Mouse (Mus musculus) frontal cortex, postnatal 14 days (tissue): ENCODE measurements around the gene Lrrc1.

ENCODE experiments used
- DNase-seq, 2 experiments: peaks; one replicate each; pipeline ENCODE4 v3.0.0; 2022; ENCODE audit warnings: low spot score in 2 of 2

The Lrrc1 gene

DNA sequence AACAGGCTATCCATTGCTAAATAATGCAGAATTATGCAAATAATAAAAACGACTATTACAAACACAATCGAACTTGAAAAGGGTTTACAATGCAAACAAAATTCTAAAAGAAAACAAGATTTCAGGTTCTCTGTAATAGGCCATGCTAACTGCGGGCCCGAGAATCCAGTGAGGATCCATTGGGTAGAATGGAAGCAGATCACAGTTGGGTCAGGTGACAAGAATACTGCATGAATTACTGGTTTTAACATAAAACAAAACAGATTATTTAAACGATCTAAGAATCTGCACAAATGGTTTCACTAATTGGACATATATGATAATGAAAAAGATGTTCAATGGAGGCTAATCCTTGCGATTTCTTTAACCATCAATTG is 42.5 kb downstream of the Lrrc1 start:
- DNase-seq = no peak

DNA sequence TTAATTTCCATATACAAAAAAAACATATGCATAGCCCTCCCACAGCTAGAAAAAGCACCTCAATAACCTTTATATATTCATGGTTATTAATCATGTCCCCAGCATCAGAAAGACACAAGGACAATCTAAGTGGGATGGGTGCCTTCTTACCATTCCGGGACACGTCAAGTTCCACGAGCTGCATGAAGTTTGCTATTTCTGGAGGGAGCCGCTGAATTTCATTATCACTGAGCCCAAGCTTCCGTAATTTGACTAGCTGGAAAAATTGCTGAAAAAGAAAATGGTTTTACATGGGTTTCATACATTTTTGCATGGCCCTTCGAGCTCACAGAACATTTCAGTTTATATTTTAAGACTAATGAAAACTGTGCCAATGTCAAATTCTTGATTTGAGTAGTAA is 45.6 kb downstream of the Lrrc1 start:
- no peak for DNase-seq

- DNase-seq = no peak
These were observed 46.3 kb downstream of the Lrrc1 start for GRCm38 (mm10) chr9:77498406-77498805.

- DNase-seq = no peak
These were observed 47.5 kb downstream of the Lrrc1 start for GRCm38 (mm10) chr9:77497173-77497572.

DNA sequence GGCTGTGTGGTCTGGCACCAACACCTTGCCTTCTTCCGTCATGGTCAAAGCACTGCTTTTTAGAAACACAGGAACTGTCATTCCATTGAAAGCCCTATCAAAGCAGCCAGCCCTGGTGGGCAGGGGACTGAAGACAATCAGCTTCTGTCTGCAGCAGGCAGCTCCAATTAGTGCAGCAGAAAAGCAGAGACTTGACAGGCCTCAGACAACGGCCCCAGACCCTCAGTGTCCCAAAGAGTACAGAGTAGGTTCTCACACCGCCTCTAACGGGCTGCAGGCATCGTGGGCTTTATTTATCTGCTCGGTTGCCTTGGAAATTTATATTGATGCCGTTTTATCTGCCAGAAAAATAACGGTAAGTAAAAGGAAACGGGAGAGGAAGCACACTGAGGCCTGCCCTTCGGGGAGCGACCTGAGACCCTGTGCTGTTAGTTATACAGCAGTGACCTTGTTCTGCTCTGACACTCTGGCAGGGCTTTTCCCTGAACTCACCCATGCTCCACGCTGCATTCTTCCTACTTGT is 48.1 kb downstream of the Lrrc1 start:
- DNase-seq = no peak

GRCm38 (mm10) chr9:77494307-77494706 is 50.4 kb downstream of the Lrrc1 start:
- DNase-seq = no peak

- no peak for DNase-seq
These were observed 56.1 kb downstream of the Lrrc1 start for GRCm38 (mm10) chr9:77488611-77489010.

DNA sequence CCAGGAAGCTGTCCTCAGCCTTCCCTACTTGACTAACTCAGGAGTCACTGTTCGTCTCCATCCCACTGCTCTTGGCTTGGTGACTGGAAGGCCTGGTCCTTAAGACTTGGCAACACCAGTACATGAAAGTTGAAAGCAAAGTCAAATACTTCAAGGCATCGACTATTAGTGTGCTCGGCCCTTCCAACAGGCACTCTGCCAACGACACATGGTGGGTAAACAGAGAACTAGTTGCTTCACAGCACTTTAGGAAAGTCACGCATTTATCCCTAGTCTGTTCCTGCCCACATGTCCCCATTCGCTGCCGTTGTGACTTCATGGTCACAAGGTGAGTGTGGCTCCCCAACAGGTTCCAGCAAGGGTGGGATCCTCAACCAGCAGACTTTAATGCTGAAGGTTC is 57.2 kb downstream of the Lrrc1 start:
- DNase-seq = no peak

- no peak for DNase-seq
These were observed 58.8 kb downstream of the Lrrc1 start for GRCm38 (mm10) chr9:77485915-77486314.

DNA sequence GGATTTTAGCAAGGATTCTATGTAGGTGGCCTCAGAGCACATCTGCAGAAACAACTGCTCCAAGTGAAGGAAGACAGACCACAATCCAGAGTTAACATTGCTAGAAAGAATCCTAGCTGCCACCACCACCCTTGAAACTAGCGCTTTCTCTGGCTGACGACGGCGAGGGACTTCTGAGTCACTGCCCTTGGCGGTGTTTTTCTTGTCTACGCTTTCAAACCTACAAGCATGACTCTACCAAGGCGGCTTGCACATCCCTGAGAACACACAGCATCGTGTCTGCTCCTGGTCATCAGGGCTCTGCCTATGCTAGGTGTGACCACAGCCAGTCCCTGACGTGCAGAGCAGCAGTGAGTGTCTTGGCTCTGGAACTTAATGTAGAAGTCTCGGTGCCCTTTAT is 59.9 kb downstream of the Lrrc1 start:
- no peak for DNase-seq

DNA sequence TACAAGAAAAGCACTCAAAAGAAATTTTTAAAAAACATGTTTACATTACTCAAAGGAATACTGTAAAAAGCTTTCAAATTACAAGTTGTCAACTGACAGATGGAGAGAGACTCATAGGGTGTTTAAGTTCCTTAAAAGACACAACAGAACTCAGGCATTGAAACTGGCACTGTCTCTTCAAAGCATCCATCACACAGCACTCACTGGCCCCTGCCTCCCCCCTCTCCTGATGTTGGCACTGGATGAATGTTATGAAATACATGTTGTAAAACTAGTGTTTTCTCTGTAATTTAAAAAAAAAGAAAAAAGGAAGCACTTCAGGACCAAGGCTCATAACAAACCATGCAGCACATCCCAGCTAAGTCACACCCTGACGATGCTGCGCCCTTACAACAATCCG is 61.1 kb downstream of the Lrrc1 start:
- DNase-seq = no peak

DNA sequence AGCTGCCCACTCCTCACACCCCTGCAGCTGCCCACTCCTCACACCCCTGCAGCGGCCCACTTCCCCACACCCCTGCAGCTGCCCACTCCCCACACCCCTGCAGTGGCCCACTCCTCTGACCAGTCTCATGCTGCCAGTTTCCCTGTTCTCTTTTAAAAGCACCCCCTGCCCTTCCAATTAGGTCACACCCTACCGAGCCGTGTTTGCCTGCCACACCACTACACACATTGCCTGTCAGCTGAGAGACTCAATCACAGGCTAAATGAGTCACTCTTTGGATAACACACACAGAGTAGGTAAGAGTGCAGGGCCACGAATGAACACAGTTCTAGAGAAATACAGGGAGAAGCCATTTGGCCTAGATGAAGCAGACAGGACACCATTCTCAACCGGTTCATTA is 62.4 kb downstream of the Lrrc1 start:
- DNase-seq = no peak

DNA sequence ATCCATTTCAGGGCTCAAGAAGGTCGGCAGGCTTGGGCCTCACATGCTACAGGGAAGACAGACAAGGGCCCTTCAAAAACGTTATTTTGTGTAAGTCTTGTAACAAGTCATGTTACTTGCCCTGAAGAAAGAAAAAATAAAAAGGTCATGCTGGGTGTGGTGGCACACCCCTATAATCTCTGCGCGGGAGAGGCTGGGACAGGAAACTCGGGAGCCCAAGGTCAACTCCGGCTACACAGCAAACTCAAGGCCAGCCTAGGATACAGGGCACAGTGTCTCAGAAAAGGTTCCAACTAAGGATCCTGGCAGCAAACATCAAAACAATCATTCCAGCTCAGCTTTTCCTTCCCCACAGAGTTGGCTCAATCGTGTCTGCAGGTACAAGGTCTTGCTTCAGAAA is 63.3 kb downstream of the Lrrc1 start:
- DNase-seq = no peak

DNA sequence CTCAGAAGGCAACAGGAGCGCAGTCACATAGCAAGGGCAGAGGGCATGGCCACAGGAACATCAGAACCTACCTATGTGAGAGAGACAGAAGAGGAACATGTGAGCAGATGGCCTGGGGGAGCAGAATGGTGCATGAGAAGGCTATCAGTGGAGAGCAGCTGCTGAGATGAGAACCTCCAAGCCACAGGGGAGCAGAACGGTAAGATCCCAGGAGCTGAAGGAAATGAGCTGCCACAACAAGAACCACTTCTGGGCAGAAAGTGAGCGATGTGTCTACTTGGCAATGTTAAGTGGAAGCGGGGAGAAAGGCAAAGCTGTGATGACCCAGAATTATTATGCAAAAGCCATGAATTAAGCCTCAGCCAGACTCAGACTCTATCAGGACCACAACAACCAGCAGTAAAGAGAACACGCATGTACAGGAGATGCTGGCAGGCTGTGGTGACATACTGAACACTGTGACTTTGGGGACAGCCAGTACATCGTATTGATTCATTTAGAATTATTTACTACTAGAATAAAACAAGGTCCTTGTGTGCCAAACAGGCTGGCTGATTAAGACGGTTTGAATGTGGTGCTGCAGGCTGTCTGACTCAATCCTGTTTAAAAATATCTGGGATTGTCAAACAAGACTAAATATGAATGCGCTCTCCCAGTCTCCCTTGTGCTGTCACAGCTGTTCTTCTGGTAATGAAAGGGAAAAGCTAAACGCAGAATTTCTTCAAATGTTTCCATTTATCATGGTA is 63.9 kb downstream of the Lrrc1 start:
- DNase-seq = no peak

DNA sequence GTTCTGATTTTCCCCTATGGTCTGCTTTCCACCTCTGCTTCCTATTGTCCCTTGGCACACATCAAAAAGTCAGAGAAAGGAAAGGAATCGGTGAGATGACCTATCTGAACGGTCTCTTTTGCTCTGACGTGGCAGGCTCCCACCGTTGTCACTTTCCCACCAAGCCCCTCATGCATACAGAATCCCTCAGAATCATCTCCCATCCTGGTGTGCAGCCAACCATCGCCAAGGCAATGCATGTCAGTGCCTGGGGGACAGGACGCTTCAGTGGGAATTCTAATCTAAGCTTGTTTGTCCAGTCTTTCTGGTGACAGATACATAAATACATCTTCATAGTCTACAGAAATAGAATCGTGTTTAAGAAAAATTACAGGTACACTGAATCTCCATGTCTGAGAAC is 64.7 kb downstream of the Lrrc1 start:
- no peak for DNase-seq

- DNase-seq = no peak
These were observed 66.3 kb downstream of the Lrrc1 start for GRCm38 (mm10) chr9:77478166-77478920.

- no peak for DNase-seq
These were observed 70.1 kb downstream of the Lrrc1 start for GRCm38 (mm10) chr9:77474535-77474934.

DNA sequence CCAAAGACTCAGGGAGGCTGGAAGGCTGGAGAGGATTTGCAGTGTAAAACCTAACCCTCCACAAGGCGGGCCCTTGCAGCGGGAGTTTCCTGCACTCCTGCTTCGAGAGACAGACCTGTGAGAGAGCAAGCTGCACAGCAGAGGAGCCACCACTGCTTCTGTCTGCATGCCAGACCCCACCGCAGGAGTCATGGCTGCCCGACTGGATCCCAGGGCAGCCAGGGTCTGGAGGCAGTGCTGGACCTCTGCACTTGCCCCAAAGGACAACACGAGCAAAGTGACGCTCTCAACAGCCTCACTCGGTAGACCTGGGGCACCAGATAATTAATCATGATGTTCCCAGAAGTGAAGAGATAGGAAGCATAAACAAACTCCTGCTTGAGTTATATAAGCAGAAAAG is 72.1 kb downstream of the Lrrc1 start:
- no peak for DNase-seq

DNA sequence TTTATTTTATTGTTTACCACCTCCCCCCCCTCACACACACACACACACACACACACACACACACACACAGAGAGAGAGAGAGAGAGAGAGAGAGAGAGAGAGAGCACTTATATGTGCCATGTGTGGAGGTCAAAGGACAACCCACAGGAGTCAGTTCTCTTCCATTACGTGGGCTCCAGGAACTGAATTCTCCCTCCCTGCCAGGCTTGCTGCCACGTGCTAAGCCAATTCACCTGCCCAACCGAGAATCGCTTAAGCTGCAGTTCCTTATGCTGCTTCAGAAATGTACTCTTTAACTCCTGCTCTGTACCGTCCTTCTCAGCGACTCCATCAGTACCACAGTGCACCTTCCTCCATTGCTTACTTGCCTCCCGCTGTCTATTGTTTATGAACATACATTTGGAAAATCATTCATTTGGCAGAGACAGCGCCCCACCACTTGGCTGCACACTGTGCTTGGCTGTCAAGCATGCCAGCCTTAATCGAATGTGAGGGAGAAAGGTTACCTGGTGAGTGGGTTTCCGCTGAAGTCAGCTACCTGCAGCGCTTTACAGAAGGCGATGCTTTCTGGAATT is 72.9 kb downstream of the Lrrc1 start:
- no peak for DNase-seq

GRCm38 (mm10) chr9:77469791-77470607 is 74.7 kb downstream of the Lrrc1 start:
- peak in 1 of 2 experiments; percentile 41 for DNase-seq

DNA sequence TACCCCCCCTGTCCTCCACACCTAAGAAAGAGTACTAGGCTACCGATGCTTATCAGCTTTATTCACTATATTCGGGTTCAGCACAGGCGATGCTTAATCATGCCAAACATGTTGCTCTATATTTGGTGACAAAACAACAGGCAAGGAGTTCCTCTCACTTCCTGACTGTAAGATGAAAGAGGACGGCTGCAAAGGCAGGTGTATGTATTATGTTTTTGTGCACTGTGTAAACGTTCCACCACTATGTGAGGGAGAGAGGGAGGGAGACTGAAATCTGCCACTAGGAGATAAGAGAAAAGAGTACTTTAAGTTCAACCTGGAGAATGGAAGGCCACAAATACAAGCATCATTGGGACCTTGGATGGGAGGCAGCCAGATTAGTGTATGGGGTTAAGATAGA is 77.7 kb downstream of the Lrrc1 start:
- DNase-seq = no peak

DNA sequence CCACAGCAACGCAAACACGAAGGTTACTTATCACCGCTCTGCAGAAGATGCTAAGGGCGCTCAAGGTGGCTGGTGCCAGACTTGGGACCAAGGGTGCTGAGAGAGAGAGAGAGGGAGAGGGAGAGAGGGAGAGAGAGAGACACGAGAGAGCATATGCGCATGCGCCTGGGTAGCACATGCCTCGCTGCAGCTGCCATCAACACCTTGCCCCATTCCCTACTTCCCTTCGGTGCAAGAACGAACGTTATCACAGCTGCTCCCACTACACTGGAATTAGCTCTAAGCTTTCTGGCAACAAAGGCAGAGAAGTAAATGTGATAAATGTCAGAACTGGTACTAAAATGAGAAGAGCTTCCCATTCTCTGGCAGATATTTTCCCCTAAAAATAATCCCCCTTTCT is 79.3 kb downstream of the Lrrc1 start:
- DNase-seq = no peak
